Mouse (Mus musculus) thymus, adult 2 months (tissue): Measurements from ENCODE around the gene Nop2.

Experiments
- CTCF ChIP-seq: fragments of 200-500 bp; IDR thresholded peaks from 2 replicates; pipeline ENCODE4 v1.5.1; 2012; ENCODE audit warnings: mild to moderate bottlenecking, control low read depth, low read length, moderate library complexity, borderline replicate concordance; ENCODE audit not compliant: control insufficient read depth, poor library complexity, insufficient read depth; ENCODE audit errors: extremely low read depth
- POLR2A ChIP-seq: fragments of 200-500 bp; IDR thresholded peaks from 2 replicates; pipeline ENCODE4 v1.6.1; 2012; ENCODE audit warnings: mild to moderate bottlenecking, low read length, control low read depth, moderate library complexity; ENCODE audit not compliant: control insufficient read depth, poor library complexity, insufficient read depth; ENCODE audit errors: extremely low read depth

GRCm38 (mm10) chr6:125129710-125130402 lies 1.9 kb upstream of the Nop2 start:
- TF ChIP-seq POLR2A (no peak), CTCF (no peak)
